Mouse (Mus musculus): ENCODE results near the gene Cldnd2.

Gene Cldnd2

DNA sequence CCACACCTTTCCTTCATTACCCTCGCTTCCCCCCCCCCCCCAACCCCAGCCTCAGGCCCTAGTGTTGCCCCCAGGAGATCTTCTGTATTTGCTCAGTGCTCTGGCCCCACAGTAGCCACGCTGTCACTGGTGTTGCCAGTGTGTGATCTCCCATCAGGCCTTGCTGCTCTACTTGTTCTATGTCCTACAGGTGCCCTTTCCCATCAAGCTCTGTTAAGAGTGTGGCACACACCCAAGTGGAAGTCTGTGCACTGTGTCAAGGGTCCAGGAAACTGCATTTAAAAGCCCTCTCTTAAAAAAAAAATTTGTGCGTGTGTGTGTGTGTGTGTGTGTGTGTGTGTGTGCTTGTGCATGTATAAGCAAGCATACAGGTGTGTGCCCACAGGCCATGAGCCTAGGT, 7.7 kb downstream of the Cldnd2 start:
- no peak for DNase-seq

DNA sequence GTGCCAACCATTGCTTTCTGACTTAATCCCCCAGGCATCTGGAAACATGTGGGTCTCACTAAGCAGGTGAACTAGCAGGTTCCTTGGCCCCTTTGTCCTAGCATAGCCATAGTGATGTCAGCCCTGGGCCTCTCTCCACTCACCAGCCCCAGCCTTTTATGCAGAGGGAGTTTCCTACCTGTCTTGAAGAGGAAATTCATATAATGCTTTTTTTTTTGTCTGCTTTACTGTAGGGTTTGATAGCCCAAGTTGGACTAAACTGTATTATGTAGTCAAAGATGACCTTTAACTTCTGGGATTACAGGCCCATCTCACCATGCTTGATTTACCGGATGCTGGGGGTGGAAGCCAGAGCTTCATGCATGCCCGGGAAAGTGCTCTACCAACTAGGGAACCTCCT, 9.2 kb downstream of the Cldnd2 start:
- no peak for DNase-seq

DNA sequence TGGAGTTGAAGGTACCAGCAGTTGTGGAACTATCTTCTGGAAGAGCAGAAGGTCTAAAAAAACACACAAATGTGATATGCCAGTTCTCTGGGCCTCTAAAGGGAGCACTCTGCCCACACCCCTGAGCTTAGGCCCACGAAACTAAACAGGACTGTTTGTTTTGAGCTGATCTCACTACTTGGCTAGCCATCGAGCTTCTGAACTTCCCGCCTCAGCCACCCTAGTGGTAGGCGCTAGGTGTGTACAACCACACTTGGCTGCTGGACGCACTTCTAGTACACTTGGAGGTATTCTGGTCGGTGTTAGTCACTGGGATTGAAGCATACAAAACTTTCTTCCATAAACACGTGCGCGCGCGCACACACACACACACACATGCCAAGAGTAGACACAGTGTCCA, 11.1 kb downstream of the Cldnd2 start:
- DNase-seq = no peak

DNA sequence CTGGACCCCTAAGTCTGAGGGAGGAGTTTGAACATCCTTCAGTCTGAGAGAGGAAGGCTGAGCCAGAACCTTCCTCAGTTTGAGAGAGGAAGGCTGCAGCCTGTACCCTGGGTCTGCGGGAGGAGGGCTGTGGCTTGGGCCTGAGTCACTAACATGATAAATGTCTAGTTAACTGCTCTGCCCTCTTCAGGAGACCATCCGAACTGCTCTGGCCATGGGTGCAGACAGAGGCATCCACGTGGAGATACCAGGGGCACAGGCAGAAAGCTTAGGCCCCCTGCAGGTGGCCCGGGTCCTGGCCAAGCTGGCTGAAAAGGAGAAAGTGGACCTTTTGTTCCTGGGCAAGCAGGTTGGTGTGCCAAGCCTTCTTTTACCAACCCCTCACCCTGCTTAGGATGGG, 12.0 kb downstream of the Cldnd2 start:
- DNase-seq = no peak

DNA sequence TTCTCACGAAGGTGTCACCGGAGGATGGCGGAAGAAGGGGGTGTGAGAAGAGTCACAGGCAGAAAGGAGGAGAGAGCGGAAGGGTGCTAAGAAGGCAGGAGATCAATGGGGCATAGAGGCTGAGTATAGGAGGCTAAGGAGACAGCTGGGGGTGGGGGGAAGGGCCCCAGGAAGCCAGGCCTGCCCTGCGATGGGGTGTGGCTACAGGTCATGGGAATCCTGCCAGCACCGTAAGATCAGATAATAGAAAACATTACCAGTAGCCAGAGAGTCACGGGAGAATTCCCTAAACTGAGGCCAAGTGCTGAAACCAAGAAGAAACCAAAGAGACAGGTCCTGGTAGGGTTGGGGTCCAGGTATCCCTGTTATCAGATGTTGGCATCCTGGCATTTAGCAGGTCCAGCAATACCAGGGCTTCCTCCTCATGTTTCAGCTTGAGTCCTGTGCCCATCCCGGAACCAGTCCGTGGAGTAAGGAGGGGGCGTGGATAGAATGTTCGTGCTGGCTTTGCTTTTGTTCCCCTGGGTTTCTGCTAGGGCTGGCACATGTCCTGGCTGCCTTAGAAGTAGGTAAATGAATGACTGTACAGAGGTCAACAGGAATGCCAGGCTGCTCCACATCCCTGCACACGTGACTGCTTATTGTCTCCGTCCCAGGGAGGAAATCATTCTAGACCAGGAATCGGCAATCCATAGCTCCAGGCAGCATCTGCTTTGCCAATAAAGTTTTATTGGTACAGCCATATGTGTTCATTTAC, 13.2 kb downstream of the Cldnd2 start:
- no peak for DNase-seq

DNA sequence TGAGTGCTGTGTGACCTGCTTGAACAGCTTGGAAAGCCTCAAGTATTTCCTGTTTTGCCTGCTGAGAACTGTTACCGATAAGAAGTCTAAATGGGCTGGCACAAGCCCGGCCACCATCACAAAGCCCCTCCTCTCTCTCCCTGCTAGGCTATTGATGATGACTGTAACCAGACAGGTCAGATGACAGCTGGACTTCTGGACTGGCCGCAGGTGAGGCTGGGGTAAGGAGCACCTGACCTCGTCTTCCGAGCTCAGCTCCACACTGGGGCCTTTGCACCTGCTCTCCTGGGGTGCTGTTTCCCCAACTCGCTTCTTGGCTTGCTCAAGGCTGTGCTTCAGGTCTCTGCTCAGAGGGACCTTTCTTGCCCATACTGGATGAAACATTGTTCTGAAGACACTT, 13.8 kb downstream of the Cldnd2 start:
- no peak for DNase-seq

DNA sequence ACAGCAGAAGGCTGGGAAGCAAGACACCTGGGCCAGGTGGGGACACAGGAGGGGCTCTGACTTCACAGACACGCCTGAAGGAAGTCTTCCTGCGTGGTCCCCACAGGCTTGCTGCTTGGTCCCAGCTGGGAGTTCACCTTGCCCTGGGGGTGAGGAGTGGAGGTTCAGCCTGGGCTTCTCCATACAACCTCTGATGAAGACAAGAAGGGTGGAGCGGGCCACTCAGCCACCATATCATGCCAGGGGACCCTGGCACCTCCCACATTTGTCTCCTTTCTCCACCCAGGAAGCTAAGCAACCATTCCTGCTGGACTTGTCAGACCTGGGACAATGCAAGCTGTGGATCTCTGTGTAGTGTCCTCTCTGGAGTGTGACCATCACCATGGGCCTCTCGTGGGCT, 22.3 kb downstream of the Cldnd2 start, which contains the start of gene Vsig10l:
Gene Vsig10l, plus strand, starts transcription at position 301 of the 400 bp plus-strand sequence.
- DNase-seq = no peak

DNA sequence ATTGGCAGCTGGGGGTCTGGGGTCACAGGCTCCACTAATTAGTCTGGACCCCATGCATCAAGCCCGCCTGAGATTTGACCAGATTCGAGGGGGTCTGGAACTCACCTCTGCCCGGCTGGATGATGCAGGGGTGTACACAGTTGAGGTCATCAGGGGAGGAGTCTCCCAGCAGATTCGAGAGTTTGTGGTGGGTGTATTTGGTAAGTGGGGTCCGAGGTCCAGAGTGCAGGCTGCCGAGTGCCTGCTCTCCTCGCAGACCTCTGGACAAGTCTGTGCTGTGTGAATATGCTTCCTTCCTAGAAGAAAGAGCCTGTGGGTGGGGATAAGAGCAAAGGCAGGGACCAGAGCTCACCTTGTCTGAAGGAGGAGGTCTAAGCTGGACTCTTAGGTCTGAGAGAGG, 23.4 kb downstream of the Cldnd2 start:
- no peak for DNase-seq

GRCm38 (mm10) chr7:43464864-43465343, 24.3 kb downstream of the Cldnd2 start:
- DNase-seq = no peak

DNA sequence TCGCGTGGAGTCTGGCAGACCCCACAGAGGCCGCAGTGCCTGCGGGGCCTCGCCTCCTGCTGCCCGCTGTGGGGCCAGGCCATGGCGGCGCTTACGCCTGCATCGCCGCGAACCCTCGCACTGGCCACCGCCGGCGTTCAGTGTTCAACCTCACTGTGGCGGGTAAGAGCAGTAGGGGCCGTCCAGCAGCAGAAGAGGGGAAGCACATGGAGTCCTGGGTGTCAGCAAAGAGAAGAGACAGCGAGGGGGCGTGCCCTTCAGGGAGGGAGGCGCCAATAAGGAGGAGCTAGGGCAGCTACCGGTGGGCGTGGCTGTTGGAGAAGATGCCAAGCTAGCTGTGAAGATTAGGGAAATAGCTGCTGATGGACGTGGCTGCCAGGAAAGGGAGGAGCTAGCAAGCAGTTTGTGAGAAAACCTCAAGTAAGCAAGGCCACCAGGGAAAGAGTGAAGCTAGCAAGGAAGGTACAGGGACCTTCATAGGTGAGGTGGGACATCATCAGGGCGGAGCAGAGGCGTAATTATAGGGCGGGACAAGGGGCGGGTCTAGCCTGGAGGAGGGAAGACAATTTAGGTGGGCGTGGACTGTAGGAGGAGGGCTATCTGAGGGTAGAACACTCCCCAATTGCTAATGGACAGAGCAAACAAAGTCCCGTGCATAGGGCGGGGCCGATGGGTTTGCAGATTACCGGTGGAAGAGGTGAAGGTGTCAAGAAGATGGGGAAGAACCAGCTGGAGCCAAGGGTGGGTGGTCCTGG, 24.9 kb downstream of the Cldnd2 start:
- DNase-seq = peak; percentile 68 to 79

DNA sequence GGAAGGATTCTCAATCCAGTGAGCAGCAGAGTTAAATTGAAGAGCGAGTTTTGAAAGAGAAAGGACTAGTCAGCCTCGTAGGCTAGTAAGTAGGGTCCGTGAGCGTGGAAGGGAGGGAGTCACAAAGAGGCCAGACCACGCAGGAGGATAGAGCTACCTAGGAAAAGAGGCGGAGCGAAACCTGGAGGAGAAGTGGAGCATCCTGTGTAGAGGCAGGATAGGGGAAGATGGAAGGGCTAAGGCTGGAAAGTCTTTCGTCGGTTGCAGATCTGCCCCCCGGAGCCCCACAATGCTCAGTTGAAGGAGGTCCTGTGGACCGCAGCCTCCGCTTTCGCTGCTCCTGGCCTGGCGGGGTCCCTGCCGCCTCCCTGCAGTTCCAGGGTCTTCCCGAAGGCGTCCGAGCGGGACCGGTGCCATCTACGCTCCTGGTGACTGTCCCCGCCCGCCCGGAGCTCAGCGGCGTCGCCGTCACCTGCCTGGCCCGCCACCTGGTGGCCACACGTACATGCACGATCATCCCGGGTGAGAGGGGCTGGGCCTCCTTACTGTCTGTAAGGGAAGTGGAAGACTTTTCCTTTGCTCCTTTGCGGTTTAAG, 25.6 kb downstream of the Cldnd2 start:
- DNase-seq = peak; percentile 82 to 88

- DNase-seq = peak; percentile 42 to 49
Measured at GRCm38 (mm10) chr7:43470373-43470772, 29.8 kb downstream of the Cldnd2 start.

DNA sequence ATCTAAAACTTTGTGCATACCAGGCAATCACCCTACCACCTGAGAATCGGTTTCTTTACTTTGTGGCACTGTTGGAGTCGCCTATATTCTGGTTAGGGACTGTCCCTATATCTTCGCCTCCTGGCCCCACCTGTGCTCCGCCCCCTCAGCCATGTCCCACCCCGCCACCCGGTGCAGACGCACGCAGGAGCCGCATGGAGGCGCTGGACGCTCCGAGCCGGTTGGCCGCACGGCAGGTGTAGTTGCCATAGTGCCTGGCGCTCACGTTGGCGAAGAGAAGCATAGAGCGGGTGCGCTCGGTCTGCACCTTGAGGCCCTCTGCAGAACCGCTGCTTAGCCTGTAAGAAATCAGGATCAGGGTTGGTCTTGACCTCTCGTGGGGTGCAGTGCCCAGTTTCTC, 35.1 kb downstream of the Cldnd2 start:
- DNase-seq = no peak

DNA sequence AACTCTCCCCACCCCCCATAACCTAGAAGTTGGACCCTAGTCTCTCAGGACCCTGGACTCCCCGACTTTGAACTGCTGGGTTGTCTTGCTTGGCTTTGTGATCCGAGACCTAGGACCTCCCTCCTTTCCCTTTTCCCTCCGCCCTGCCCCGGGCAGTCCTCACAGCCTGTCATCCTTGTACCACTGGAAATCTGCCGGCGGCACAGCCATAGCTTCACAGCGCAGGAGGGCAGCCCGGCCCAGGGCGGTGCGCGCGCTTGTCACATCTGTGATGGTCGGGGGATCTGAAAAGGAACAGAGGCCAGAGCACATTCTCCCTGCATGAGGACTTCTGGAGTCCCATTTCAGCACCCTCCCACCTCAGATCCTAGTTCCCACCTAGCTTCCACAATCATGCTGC, 35.8 kb downstream of the Cldnd2 start:
- DNase-seq = no peak

GRCm38 (mm10) chr7:43481191-43481590, 40.6 kb downstream of the Cldnd2 start:
- DNase-seq = no peak

GRCm38 (mm10) chr7:43482090-43482716, 41.6 kb downstream of the Cldnd2 start:
- DNase-seq = peak in 1 of 2 experiments; percentile 38

DNA sequence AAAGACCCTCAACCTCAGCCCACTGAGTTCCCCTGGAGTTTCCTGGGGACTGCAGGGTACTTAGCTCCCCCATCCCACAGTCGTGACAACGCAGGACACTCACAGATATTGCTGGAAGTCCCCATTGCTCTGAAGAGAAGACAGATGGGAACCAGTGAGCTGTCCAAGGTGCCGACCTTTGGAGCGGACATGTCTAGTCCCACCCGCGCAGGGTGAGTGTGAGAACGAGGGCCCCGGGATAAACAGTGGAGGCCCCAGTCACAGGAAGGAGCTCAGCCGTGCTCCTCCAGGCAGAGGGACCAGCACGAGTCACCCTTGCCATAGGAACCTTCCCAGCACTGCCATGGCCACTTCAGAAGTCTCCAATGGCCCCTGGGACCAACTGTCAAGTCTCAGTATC, 42.7 kb downstream of the Cldnd2 start:
- no peak for DNase-seq

DNA sequence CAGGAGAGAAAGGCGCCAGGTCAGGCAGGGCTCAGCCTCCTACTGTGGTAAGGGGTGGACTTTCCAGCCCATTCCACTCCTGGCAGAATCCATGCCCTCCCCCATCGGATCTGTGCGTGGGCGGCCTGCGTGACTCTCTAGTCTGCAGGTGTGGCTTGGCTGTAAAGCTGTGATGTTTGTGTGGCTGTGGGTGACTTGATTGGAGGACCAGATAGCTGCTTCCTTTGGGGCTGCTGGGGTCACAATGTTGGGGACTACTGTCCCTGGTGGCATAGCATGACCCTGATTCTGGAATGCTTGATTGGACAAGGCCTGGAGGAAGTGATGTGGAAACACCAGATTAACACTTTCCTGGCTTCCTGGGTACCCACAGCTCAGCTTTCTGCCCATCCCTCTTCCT, 48.1 kb downstream of the Cldnd2 start:
- peak; percentile 44 to 47 for DNase-seq

- peak; percentile 42 to 66 for DNase-seq
Measured at GRCm38 (mm10) chr7:43489631-43490125, 49.1 kb downstream of the Cldnd2 start, which contains the start of gene Iglon5. Iglon5 (minus strand) TSS chr7:43490075.

- DNase-seq = peak; percentile 88 to 93
Measured at GRCm38 (mm10) chr7:43490182-43490584, 49.6 kb downstream of the Cldnd2 start.

DNA sequence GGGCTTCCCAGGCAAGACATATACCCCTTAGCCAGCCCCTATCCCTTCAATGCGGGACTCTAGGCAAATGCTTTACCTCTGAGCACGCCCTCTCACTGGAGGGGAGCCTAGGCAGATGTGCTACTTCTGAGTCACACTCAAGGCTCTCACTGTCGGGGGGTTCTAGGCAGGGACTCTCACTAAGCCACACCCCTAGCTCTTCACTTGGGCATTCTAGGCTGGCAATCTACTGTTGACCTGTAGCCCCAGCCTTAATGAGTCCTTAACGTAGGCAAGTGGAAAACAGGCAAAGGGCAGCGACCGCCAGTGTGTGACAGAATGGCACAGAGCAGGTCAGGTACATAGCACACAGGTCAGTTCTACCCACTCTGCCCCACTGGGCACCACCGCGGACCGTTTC, 50.3 kb downstream of the Cldnd2 start:
- no peak for DNase-seq
